Mouse (Mus musculus) CH12.LX (cell line): ENCODE measurements around the gene Nmrk1. TPM values are rescaled to one million over a fixed set of nuclear protein-coding genes. Genes with fewer than 3 reads are reported as not detected.

Experiments used
- DNase-seq: peaks from one replicate; pipeline ENCODE4 v3.0.0-alpha.2; 2013; ENCODE audit errors: extremely low read depth
- H3K27ac ChIP-seq: 2 replicates; pipeline ENCODE4 v1.5.1; 2012; ENCODE audit warnings: low read depth, mild to moderate bottlenecking, control low read depth, moderate library complexity; ENCODE audit not compliant: insufficient read depth
- H3K27me3 ChIP-seq: replicated peaks from 2 replicates; pipeline ENCODE3; 2012; ENCODE audit warnings: inconsistent platforms
- H3K36me3 ChIP-seq, 2 experiments: replicated peaks in 1 of 2; 2 replicates each; pipeline versions ENCODE3 to v1.6.1; 2012; ENCODE audit warnings: inconsistent platforms in 1 of 2, low read length in 1 of 2, mild to moderate bottlenecking in 1 of 2, mixed read lengths in 1 of 2, moderate library complexity in 1 of 2; ENCODE audit not compliant: control insufficient read depth in 1 of 2, insufficient read depth in 1 of 2
- H3K4me1 ChIP-seq, 2 experiments: 2 replicates each; pipeline ENCODE4 v1.6.1; 2012; ENCODE audit warnings: inconsistent platforms in 1 of 2, moderate library complexity in 1 of 2; ENCODE audit not compliant: insufficient read depth in 2 of 2, control insufficient read depth in 1 of 2
- H3K4me2 ChIP-seq: 2 replicates; pipeline ENCODE4 v1.6.1; 2012; ENCODE audit warnings: low read depth, mild to moderate bottlenecking, control low read depth; ENCODE audit not compliant: poor library complexity, insufficient read depth, severe bottlenecking
- H3K4me3 ChIP-seq, 3 experiments: fragments of 150-350 bp in 1 of 3; sonication (generic) in 1 of 3; replicated peaks in 1 of 3; 2 replicates each; pipeline versions ENCODE3 to v1.5.1; 2011 to 2012; ENCODE audit warnings: low read depth in 2 of 3, low read length in 2 of 3, mild to moderate bottlenecking in 2 of 3, moderate library complexity in 2 of 3, control low read depth in 1 of 3, improper control_type of control experiment in 1 of 3, inconsistent platforms in 1 of 3, mixed read lengths in 1 of 3; ENCODE audit not compliant: poor library complexity in 1 of 3
- H3K79me2 ChIP-seq: replicated peaks from 2 replicates; pipeline ENCODE4 v1.6.1; 2012; ENCODE audit warnings: mild to moderate bottlenecking, moderate library complexity; ENCODE audit not compliant: control insufficient read depth, poor library complexity, insufficient read depth, severe bottlenecking; ENCODE audit errors: extremely low read depth
- H3K9ac ChIP-seq: 2 replicates; pipeline ENCODE4 v1.6.1; 2012; ENCODE audit warnings: low read depth, mild to moderate bottlenecking, control low read depth, moderate library complexity; ENCODE audit not compliant: insufficient read depth
- H3K9me3 ChIP-seq: replicated peaks from 2 replicates; pipeline ENCODE3; 2012; ENCODE audit warnings: low read length, inconsistent platforms, mixed read lengths
- CHD2 ChIP-seq: IDR thresholded peaks from 2 replicates; pipeline ENCODE4 v1.6.1; 2011; ENCODE audit warnings: low read length, improper control_type of control experiment
- ELF1 ChIP-seq: IDR thresholded peaks from 2 replicates; pipeline ENCODE4 v1.6.1; 2014; ENCODE audit warnings: low read depth, mild to moderate bottlenecking, inconsistent platforms, low read length, improper control_type of control experiment
- ETS1 ChIP-seq: conservative IDR thresholded peaks from 2 replicates; pipeline ENCODE4 v1.6.1; 2012; ENCODE audit warnings: low read depth, mild to moderate bottlenecking, inconsistent platforms, low read length, improper control_type of control experiment, moderate library complexity
- HCFC1 ChIP-seq: IDR thresholded peaks from 2 replicates; pipeline ENCODE4 v1.6.1; 2012; ENCODE audit warnings: low read depth, mild to moderate bottlenecking, inconsistent platforms, low read length, improper control_type of control experiment
- JUN ChIP-seq: IDR thresholded peaks from 2 replicates; pipeline ENCODE4 v1.6.1; 2011; ENCODE audit warnings: low read depth, mild to moderate bottlenecking, low read length, improper control_type of control experiment, moderate library complexity; ENCODE audit not compliant: insufficient read depth
- JUND ChIP-seq: conservative IDR thresholded peaks from 2 replicates; pipeline ENCODE4 v1.6.1; 2011; ENCODE audit warnings: low read depth, low read length, improper control_type of control experiment
- KAT2A ChIP-seq: IDR thresholded peaks from 2 replicates; pipeline ENCODE4 v1.6.1; 2012; ENCODE audit warnings: low read length, improper control_type of control experiment, inconsistent platforms; ENCODE audit not compliant: insufficient replicate concordance
- MAX ChIP-seq: IDR thresholded peaks from 2 replicates; pipeline ENCODE4 v1.6.1; 2011; ENCODE audit warnings: low read length, improper control_type of control experiment
- MAZ ChIP-seq: IDR thresholded peaks from 2 replicates; pipeline ENCODE4 v1.6.1; 2012; ENCODE audit warnings: low read depth, mild to moderate bottlenecking, inconsistent platforms, low read length, improper control_type of control experiment, moderate library complexity
- MEF2A ChIP-seq: IDR thresholded peaks from 2 replicates; pipeline ENCODE4 v1.6.1; 2014; ENCODE audit warnings: low read depth, mild to moderate bottlenecking, inconsistent platforms, low read length, improper control_type of control experiment, borderline replicate concordance
- MYC ChIP-seq: IDR thresholded peaks from 2 replicates; pipeline ENCODE4 v1.6.1; 2011; ENCODE audit warnings: low read depth, mild to moderate bottlenecking, improper control_type of control experiment, low read length
- PAX5 ChIP-seq: IDR thresholded peaks from 2 replicates; pipeline ENCODE4 v1.6.1; 2012; ENCODE audit warnings: low read length, inconsistent platforms, mixed read lengths
- POLR2A ChIP-seq: IDR thresholded peaks from 2 replicates; pipeline ENCODE4 v1.6.1; 2011; ENCODE audit warnings: low read depth, mild to moderate bottlenecking, improper control_type of control experiment, low read length
- RAD21 ChIP-seq: IDR thresholded peaks from 2 replicates; pipeline ENCODE4 v1.6.1; 2011; ENCODE audit warnings: low read depth, mild to moderate bottlenecking, low read length, improper control_type of control experiment, moderate library complexity
- SMC3 ChIP-seq: IDR thresholded peaks from 2 replicates; pipeline ENCODE4 v1.6.1; 2011; ENCODE audit warnings: low read depth, low read length, improper control_type of control experiment
- TBP ChIP-seq: conservative IDR thresholded peaks from 2 replicates; pipeline ENCODE4 v1.6.1; 2011; ENCODE audit warnings: low read depth, low read length, improper control_type of control experiment
- USF2 ChIP-seq: conservative IDR thresholded peaks from 2 replicates; pipeline ENCODE4 v1.6.1; 2011; ENCODE audit warnings: low read depth, low read length, improper control_type of control experiment
- ZC3H11A ChIP-seq: IDR thresholded peaks from 2 replicates; pipeline ENCODE4 v1.6.1; 2012; ENCODE audit warnings: low read depth, mild to moderate bottlenecking, inconsistent platforms, low read length, improper control_type of control experiment
- ZKSCAN1 ChIP-seq: IDR thresholded peaks from 2 replicates; pipeline ENCODE4 v1.6.1; 2012; ENCODE audit warnings: low read depth, inconsistent platforms, low read length, improper control_type of control experiment, borderline replicate concordance
- ZMIZ1 ChIP-seq: IDR thresholded peaks from 2 replicates; pipeline ENCODE4 v1.6.1; 2012; ENCODE audit warnings: low read depth, mild to moderate bottlenecking, inconsistent platforms, low read length, improper control_type of control experiment
- dilution Hi-C: fragments of 300-500 bp; cut with MboI; formaldehyde crosslinking; loops from 2 replicates; pipeline ENCODE4 v1.14.3; 2020; ENCODE audit warnings: low sequenced_read_pairs; ENCODE audit not compliant: extremely low pct_unique_long_range_greater_than_20kb, extremely low pct_ligation_motif_present
- in situ Hi-C: fragments of 300-500 bp; cut with MboI; formaldehyde crosslinking; loops from 3 replicates; pipeline ENCODE4 v1.14.3; 2019; ENCODE audit warnings: low sequenced_read_pairs, low pct_ligation_motif_present, low pct_unique_long_range_greater_than_20kb, mixed read lengths
- polyA plus RNA-seq: library from polyadenylated mRNA; unstranded; fragments of >175 nt; gene quantifications from 2 replicates; pipeline ENCODE4 v1.2.1, GENCODE M21; 2012; ENCODE audit warnings: low read depth; ENCODE audit not compliant: insufficient read length
- total RNA-seq, 2 experiments: library from RNA; depleted of rRNA; stranded (reverse); fragments of 300-350 nt in 1 of 2; fragments of >200 nt in 1 of 2; gene quantifications; 2 replicates each; pipeline ENCODE4 v1.2.3; 2012 to 2014

The Nmrk1 gene
- total and polyA plus RNA-seq, 3 experiments: 9.7 to 10.1 (median 9.8) TPM

GRCm38 (mm10) chr19:18590234-18590633 lies 41.5 kb upstream of the Nmrk1 start:
- Histone ChIP-seq H3K27me3 (no peaks in the 10 kb centered on the region), H3K9ac (no peak overlapping the region), H3K4me2 (no peak overlapping the region), H3K9me3 (no peaks in the 10 kb centered on the region), H3K4me3 (no peak overlapping the region), H3K79me2 (no peaks in the 10 kb centered on the region; the same call in 1 of the 2 replicates), H3K4me1 (peaks cover 0 to 7% of the 10 kb centered on the region in 2 experiments; a peak in 1 of 4 replicates), H3K27ac (no peak overlapping the region), H3K36me3 (peaks cover 40 to 86% of the 10 kb centered on the region in 2 experiments)
- in situ Hi-C loops (loop anchor here (25.0 kb wide), 1 partner anchor 247 kb away; no protein-coding TSS in a partner anchor), dilution Hi-C loops (no loop called here)
- no peak for TF ChIP-seq MEF2A
- TF ChIP-seq MAZ: no peak
- TF ChIP-seq RAD21: no peak
- TF ChIP-seq HCFC1: no peak
- TF ChIP-seq MAX: no peak
- no peak for TF ChIP-seq CHD2
- no peak for TF ChIP-seq ZMIZ1
- no peak for TF ChIP-seq ELF1
- no peak for TF ChIP-seq MYC
- TF ChIP-seq JUND: no peak
- no peak for TF ChIP-seq TBP
- no peak for TF ChIP-seq ZC3H11A
- TF ChIP-seq PAX5: no peak
- TF ChIP-seq ZKSCAN1: no peak
- TF ChIP-seq ETS1: no peak
- TF ChIP-seq JUN: no peak
- TF ChIP-seq SMC3: no peak
- no peak for DNase-seq

GRCm38 (mm10) chr19:18590942-18591354 lies 40.8 kb upstream of the Nmrk1 start:
- Histone ChIP-seq H3K27me3 (no peaks in the 10 kb centered on the region), H3K27ac (no peak overlapping the region), H3K9me3 (no peaks in the 10 kb centered on the region), H3K36me3 (peaks cover 37 to 80% of the 10 kb centered on the region in 2 experiments), H3K79me2 (no peaks in the 10 kb centered on the region; the same call in 1 of the 2 replicates), H3K4me2 (no peak overlapping the region), H3K9ac (no peak overlapping the region), H3K4me3 (no peak overlapping the region), H3K4me1 (peaks cover 0 to 11% of the 10 kb centered on the region in 2 experiments; a peak in 2 of 4 replicates)
- in situ Hi-C loops: loop anchor here (25.0 kb wide), 1 partner anchor 246 kb away; no protein-coding TSS in a partner anchor
- dilution Hi-C loops: no loop called here
- DNase-seq: no peak
- TF ChIP-seq USF2 (no peak), POLR2A (no peak), KAT2A (no peak)
